Mouse (Mus musculus) bone marrow, adult 2 months (tissue): ENCODE measurements around the gene Ctps.

Source experiments
- CTCF ChIP-seq: fragments of 200-500 bp; IDR thresholded peaks from 2 replicates; pipeline ENCODE4 v1.5.1; 2011; ENCODE audit warnings: low read length, control low read depth; ENCODE audit not compliant: control insufficient read depth, insufficient read depth
- POLR2A ChIP-seq: fragments of 200-500 bp; IDR thresholded peaks from 2 replicates; pipeline ENCODE4 v1.6.1; 2011; ENCODE audit warnings: low read depth, mild to moderate bottlenecking, control low read depth, low read length, borderline replicate concordance; ENCODE audit not compliant: control insufficient read depth

DNA sequence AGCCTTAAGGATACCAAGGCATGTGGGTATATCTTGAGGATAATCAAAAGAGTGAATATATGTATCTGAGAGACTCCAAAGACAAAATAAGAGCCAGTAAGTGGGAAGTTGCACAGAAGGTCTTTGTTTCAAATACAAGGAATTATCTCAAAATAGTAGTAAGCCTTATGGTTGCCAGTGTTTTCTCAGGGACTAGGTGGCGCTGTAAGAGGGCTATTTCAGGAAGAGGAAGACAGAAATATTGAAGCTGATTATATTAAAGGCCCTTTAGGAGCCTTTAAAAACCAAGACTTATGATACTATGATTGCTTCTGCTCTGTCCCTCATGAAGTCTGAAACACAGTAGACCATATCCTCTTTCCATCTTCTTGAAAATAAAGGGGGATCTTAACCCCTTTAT, 63.1 kb downstream of the Ctps start:
- TF ChIP-seq CTCF = no peak
- TF ChIP-seq POLR2A = no peak
